Comparison of ENCODE assay signal across 8 mouse cellular contexts in the genomic region with DNA sequence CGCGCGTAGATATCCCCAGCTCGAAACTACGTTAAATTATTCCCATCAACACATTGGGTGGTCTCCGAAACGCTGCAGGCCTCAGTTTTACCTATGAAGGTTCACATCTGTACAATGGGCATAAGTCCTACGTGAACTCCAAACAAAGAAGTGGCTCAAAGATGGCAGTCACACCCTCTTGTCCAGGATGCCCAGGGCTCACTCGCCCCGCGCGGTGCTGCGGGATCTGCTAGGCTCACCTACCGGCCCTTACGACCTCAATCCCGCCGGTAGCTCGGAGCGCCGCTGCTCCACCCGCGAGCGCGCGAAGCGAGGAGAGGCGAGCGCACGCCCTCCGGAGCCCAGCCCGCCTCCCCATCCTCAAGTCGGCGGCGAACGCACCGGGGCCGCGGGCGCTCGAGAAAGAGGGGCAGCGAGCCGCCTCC. TPM values are rescaled to one million over a fixed set of nuclear protein-coding genes. Genes with fewer than 3 reads are reported as not detected.
DNase-seq lines count a peak whose midpoint lies in the region; ATAC-seq lines count a peak whose summit lies in the region.

No protein-coding gene starts in this region.

- H3K27ac ChIP-seq in hindbrain, embryonic 10.5 days: peak overlapping the region; percentile 100

- peaks cover 40% of the 10 kb centered on the region for H3K36me3 ChIP-seq in hindbrain, embryonic 10.5 days

- H3K4me1 ChIP-seq in hindbrain, embryonic 10.5 days (replicated peaks): peaks cover 52% of the 10 kb centered on the region

- peaks cover 5% of the 10 kb centered on the region; the same call in 1 of the 2 replicates for H3K27me3 ChIP-seq in hindbrain, embryonic 10.5 days (ENCODE audit: insufficient read depth, poor library complexity, severe bottlenecking)

- DNase-seq in frontal cortex, postnatal 25 days (ENCODE audit: low spot score in 2 of 2): peak; percentile 16 to 28
- DNase-seq in frontal cortex, adult 2 months (ENCODE audit: extremely low spot score in 1 of 2, low spot score in 1 of 2): no peak
- DNase-seq in 416B (ENCODE audit: low read depth): peak; percentile 64
- peak; percentile 79 for DNase-seq in embryo, embryonic 10.5 days (ENCODE audit: low spot score)
- peak; percentile 78 for DNase-seq in hindbrain, embryonic 10.5 days (ENCODE audit: low spot score)
- DNase-seq in Muller cell, postnatal 12 days (ENCODE audit: inconsistent ontology term): no peak
- DNase-seq in cerebellum, adult 18-20 months: no peak

- H3K4me3 ChIP-seq in hindbrain, embryonic 10.5 days: peak overlapping the region; percentile 96

- WGBS in hindbrain, embryonic 10.5 days: under 1% methylated on average over 42 of the region's 42 CpGs

- no peaks in the 10 kb centered on the region for H3K9me3 ChIP-seq in hindbrain, embryonic 10.5 days

- peak; percentile 17 for ATAC-seq in megakaryocyte progenitor cell, adult 5-6 weeks (replicated peaks; ENCODE audit: poor library complexity)

RNA-seq across cellular contexts. Expression of a gene that starts 0.4 kb away (rescaled TPM):
- polyA plus RNA-seq in frontal cortex, adult 2 months (2012; rRNA removed): 9.4 and 10.0 TPM in 2 replicates
- 152 and 193 TPM in 2 replicates for polyA plus RNA-seq in hindbrain, embryonic 10.5 days (2016; fragmentation: Nextera tagmentation; extraction: Ambion mirVana)
- 55.8 and 64.4 TPM in 2 replicates for total RNA-seq in megakaryocyte progenitor cell, adult 5-6 weeks (2015)
- total RNA-seq in megakaryocyte progenitor cell, adult 5-6 weeks (2017): 15.7 and 17.7 TPM in 2 replicates

RNA-seq across cellular contexts. Expression of a gene that starts 39.6 kb away (rescaled TPM):
- polyA plus RNA-seq in frontal cortex, adult 2 months (2012; rRNA removed): 3.9 and 4.6 TPM in 2 replicates
- 101 and 172 TPM in 2 replicates for polyA plus RNA-seq in hindbrain, embryonic 10.5 days (2016; fragmentation: Nextera tagmentation; extraction: Ambion mirVana)
- total RNA-seq in megakaryocyte progenitor cell, adult 5-6 weeks (2015): 350 and 351 TPM in 2 replicates
- 603 and 719 TPM in 2 replicates for total RNA-seq in megakaryocyte progenitor cell, adult 5-6 weeks (2017)

RNA-seq across cellular contexts. Expression of a gene that starts 39.8 kb away (rescaled TPM):
- 17.1 and 17.8 TPM in 2 replicates for polyA plus RNA-seq in frontal cortex, adult 2 months (2012; rRNA removed)
- 12.9 and 18.2 TPM in 2 replicates for polyA plus RNA-seq in hindbrain, embryonic 10.5 days (2016; fragmentation: Nextera tagmentation; extraction: Ambion mirVana)
- total RNA-seq in megakaryocyte progenitor cell, adult 5-6 weeks (2015): 12.8 and 21.5 TPM in 2 replicates
- 19.1 and 25.2 TPM in 2 replicates for total RNA-seq in megakaryocyte progenitor cell, adult 5-6 weeks (2017)

Comparison
In these comparisons a context has a peak if more than half of its experiments do, and no peak if none do; other contexts are left out.
1. DNase-seq: peak in frontal cortex, postnatal 25 days (2 of 2), 416B (single experiment), embryo, embryonic 10.5 days (single experiment) and hindbrain, embryonic 10.5 days (single experiment); none in frontal cortex, adult 2 months (0 of 2), Muller cell, postnatal 12 days (single experiment) and cerebellum, adult 18-20 months (0 of 2).
2. RNA of a gene that starts 0.4 kb away (polyA plus RNA-seq): 152 to 193 TPM in hindbrain, embryonic 10.5 days; 9.4 to 10.0 TPM in frontal cortex, adult 2 months; every median in the first group is over 10 times any median in the second.
3. RNA of a gene that starts 39.6 kb away (polyA plus RNA-seq): 101 to 172 TPM in hindbrain, embryonic 10.5 days; 3.9 to 4.6 TPM in frontal cortex, adult 2 months; every median in the first group is over 10 times any median in the second.